Mouse (Mus musculus) MEL (cell line): ENCODE measurements around the gene Arhgap19. TPM values are rescaled to one million over a fixed set of nuclear protein-coding genes. Genes with fewer than 3 reads are reported as not detected.

Source experiments
- DNase-seq: peaks from one replicate; pipeline ENCODE4 v3.0.0; 2011; ENCODE audit warnings: low read depth, low spot score
- H3K27ac ChIP-seq: 2 replicates; pipeline ENCODE4 v1.5.1; 2012; ENCODE audit warnings: low read depth, mild to moderate bottlenecking, control low read depth, low read length, moderate library complexity; ENCODE audit not compliant: control insufficient read depth
- H3K27me3 ChIP-seq, 2 experiments: fragments of 150-350 bp in 1 of 2; sonication (generic) in 1 of 2; 2 replicates each; pipeline ENCODE4 v1.6.1; 2012; ENCODE audit warnings: low read length in 2 of 2, mild to moderate bottlenecking in 2 of 2, improper control_type of control experiment in 1 of 2, moderate library complexity in 1 of 2; ENCODE audit not compliant: insufficient read depth in 2 of 2, control insufficient read depth in 1 of 2
- H3K36me3 ChIP-seq, 2 experiments: 2 replicates each; pipeline ENCODE4 v1.6.1; 2012 to 2014; ENCODE audit warnings: low read length in 2 of 2, improper control_type of control experiment in 1 of 2, inconsistent platforms in 1 of 2, mild to moderate bottlenecking in 1 of 2; ENCODE audit not compliant: insufficient read depth in 2 of 2, control insufficient read depth in 1 of 2
- H3K4me1 ChIP-seq, 2 experiments: fragments of 150-350 bp in 1 of 2; sonication (generic) in 1 of 2; 2 replicates each; pipeline ENCODE4 v1.6.1; 2012; ENCODE audit warnings: low read length in 2 of 2, improper control_type of control experiment in 1 of 2, mild to moderate bottlenecking in 1 of 2; ENCODE audit not compliant: insufficient read depth in 2 of 2, control insufficient read depth in 1 of 2
- H3K4me3 ChIP-seq, 2 experiments: fragments of 150-350 bp in 1 of 2; sonication (generic) in 1 of 2; 2 replicates each; pipeline ENCODE4 v1.5.1; 2012; ENCODE audit warnings: low read depth in 2 of 2, low read length in 2 of 2, mild to moderate bottlenecking in 2 of 2, moderate library complexity in 2 of 2, control low read depth in 1 of 2, improper control_type of control experiment in 1 of 2; ENCODE audit not compliant: control insufficient read depth in 1 of 2, insufficient read depth in 1 of 2
- H3K79me2 ChIP-seq: 2 replicates; pipeline ENCODE4 v1.6.1; 2012; ENCODE audit warnings: mild to moderate bottlenecking, low read length, moderate library complexity; ENCODE audit not compliant: control insufficient read depth, poor library complexity, insufficient read depth
- H3K9ac ChIP-seq: 2 replicates; pipeline ENCODE4 v1.6.1; 2012; ENCODE audit warnings: low read depth, mild to moderate bottlenecking, control low read depth, low read length, moderate library complexity; ENCODE audit not compliant: control insufficient read depth, poor library complexity, severe bottlenecking
- H3K9me3 ChIP-seq: fragments of 150-350 bp; sonication (generic); replicated peaks from 2 replicates; pipeline ENCODE4 v1.6.1; 2012; ENCODE audit warnings: mild to moderate bottlenecking, low read length, improper control_type of control experiment, moderate library complexity; ENCODE audit not compliant: insufficient read depth
- CTCF ChIP-seq, 3 experiments: IDR thresholded peaks in 2 of 3; conservative IDR thresholded peaks in 1 of 3; 2 replicates each; pipeline ENCODE4 v1.5.1; 2011 to 2012; ENCODE audit warnings: low read length in 3 of 3, low read depth in 2 of 3, mild to moderate bottlenecking in 2 of 3, improper control_type of control experiment in 1 of 3, inconsistent platforms in 1 of 3, mixed read lengths in 1 of 3, moderate library complexity in 1 of 3; ENCODE audit not compliant: control insufficient read depth in 1 of 3, insufficient read depth in 1 of 3, poor library complexity in 1 of 3, severe bottlenecking in 1 of 3
- HCFC1 ChIP-seq: IDR thresholded peaks from 2 replicates; pipeline ENCODE4 v1.6.1; 2012; ENCODE audit warnings: low read depth, mild to moderate bottlenecking, inconsistent platforms, low read length, improper control_type of control experiment, moderate library complexity
- MAFK ChIP-seq: IDR thresholded peaks from 2 replicates; pipeline ENCODE4 v1.6.1; 2011; ENCODE audit warnings: low read depth, mild to moderate bottlenecking, low read length, improper control_type of control experiment, borderline replicate concordance
- MAX ChIP-seq: IDR thresholded peaks from 2 replicates; pipeline ENCODE4 v1.6.1; 2011; ENCODE audit warnings: low read length, improper control_type of control experiment
- MEF2A ChIP-seq: IDR thresholded peaks from 2 replicates; pipeline ENCODE4 v1.6.1; 2014; ENCODE audit warnings: low read depth, mild to moderate bottlenecking, inconsistent platforms, low read length, improper control_type of control experiment; ENCODE audit not compliant: poor library complexity, insufficient replicate concordance, severe bottlenecking; ENCODE audit errors: extremely low read depth
- MYB ChIP-seq: IDR thresholded peaks from 2 replicates; pipeline ENCODE4 v1.6.1; 2011; ENCODE audit warnings: mild to moderate bottlenecking, low read depth, low read length, improper control_type of control experiment
- RCOR1 ChIP-seq: IDR thresholded peaks from 2 replicates; pipeline ENCODE4 v1.6.1; 2012; ENCODE audit warnings: low read depth, mild to moderate bottlenecking, inconsistent platforms, low read length, improper control_type of control experiment
- SIN3A ChIP-seq: IDR thresholded peaks from 2 replicates; pipeline ENCODE4 v1.6.1; 2012; ENCODE audit warnings: low read length, improper control_type of control experiment, inconsistent platforms
- TAL1 ChIP-seq: IDR thresholded peaks from 2 replicates; pipeline ENCODE4 v1.6.1; 2012; ENCODE audit warnings: mild to moderate bottlenecking, inconsistent platforms, low read length, moderate library complexity, mixed read lengths
- TCF12 ChIP-seq: IDR thresholded peaks from 2 replicates; pipeline ENCODE4 v1.6.1; 2014; ENCODE audit warnings: low read depth, mild to moderate bottlenecking, inconsistent platforms, low read length, improper control_type of control experiment, moderate library complexity
- UBTF ChIP-seq: IDR thresholded peaks from 2 replicates; pipeline ENCODE4 v1.6.1; 2012; ENCODE audit warnings: low read depth, mild to moderate bottlenecking, inconsistent platforms, low read length, improper control_type of control experiment, moderate library complexity, borderline replicate concordance; ENCODE audit not compliant: insufficient read depth
- USF2 ChIP-seq, 2 experiments: IDR thresholded peaks; 2 replicates each; pipeline ENCODE4 v1.6.1; 2011 to 2012; ENCODE audit warnings: improper control_type of control experiment in 2 of 2, low read length in 2 of 2, borderline replicate concordance in 1 of 2, inconsistent platforms in 1 of 2, low read depth in 1 of 2, mild to moderate bottlenecking in 1 of 2; ENCODE audit not compliant: insufficient read depth in 1 of 2
- ZKSCAN1 ChIP-seq: IDR thresholded peaks from 2 replicates; pipeline ENCODE4 v1.6.1; 2012; ENCODE audit warnings: low read depth, mild to moderate bottlenecking, inconsistent platforms, low read length, improper control_type of control experiment, moderate library complexity
- ZMIZ1 ChIP-seq: IDR thresholded peaks from 2 replicates; pipeline ENCODE4 v1.6.1; 2012; ENCODE audit warnings: low read depth, mild to moderate bottlenecking, inconsistent platforms, low read length, improper control_type of control experiment, moderate library complexity
- polyA plus RNA-seq, 2 experiments: library from polyadenylated mRNA; stranded (reverse) in 1 of 2; unstranded in 1 of 2; fragments of >175 nt in 1 of 2; fragments of >200 nt in 1 of 2; gene quantifications; 2 replicates each; pipeline versions ENCODE4 v1.2.1 to v1.2.4; 2012; ENCODE audit warnings: low replicate concordance in 2 of 2, low read depth in 1 of 2; ENCODE audit not compliant: insufficient read length in 2 of 2, insufficient read depth in 1 of 2, missing spikeins in 1 of 2
- total RNA-seq: library from RNA; depleted of rRNA; stranded (reverse); fragments of 300-350 nt; gene quantifications from 2 replicates; pipeline ENCODE4 v1.2.3, GENCODE M21; 2012; rRNA removed

The Arhgap19 gene
- total and polyA plus RNA-seq, 3 experiments = 47.5 to 67.9 TPM; not detected in 1

DNA sequence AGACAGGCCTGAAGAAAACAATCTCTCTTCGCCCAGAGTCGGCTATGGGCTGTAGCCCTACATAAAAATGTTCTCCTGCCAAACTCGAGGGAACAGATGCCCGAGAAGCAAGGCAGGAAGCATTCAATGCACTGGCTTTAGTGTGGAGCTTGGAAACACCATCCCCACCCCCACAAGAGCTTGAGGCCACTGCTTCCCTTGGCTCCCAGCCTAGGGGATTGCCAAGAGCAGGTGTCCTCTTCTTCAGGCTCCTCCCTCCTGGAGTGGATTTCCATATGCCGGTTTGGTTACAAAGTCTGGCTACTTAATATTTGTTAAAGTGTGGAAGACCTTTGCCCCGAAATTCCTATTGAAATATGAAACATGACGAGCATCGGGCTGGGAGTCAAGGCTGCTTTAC lies 82.4 kb downstream of the Arhgap19 start:
- no peak overlapping the region for H3K4me3 ChIP-seq
- H3K27ac ChIP-seq = no peak overlapping the region
- H3K4me1 ChIP-seq = no peaks in the 10 kb centered on the region
- H3K79me2 ChIP-seq = no peaks in the 10 kb centered on the region
- H3K9me3 ChIP-seq = no peaks in the 10 kb centered on the region
- TF ChIP-seq MYB (no peak), HCFC1 (no peak), TCF12 (no peak), SIN3A (no peak), TAL1 (no peak), USF2 (IDR thresholded peaks at IDR 0.05; ENCODE audit: borderline replicate concordance in 1 of 2, insufficient read depth in 1 of 2, low read depth in 1 of 2, low read length in 2 of 2) (no peak), RCOR1 (no peak), UBTF (no peak), ZMIZ1 (no peak), CTCF (IDR thresholded peaks at IDR 0.05 in 2 of 3, conservative IDR thresholded peaks at IDR 0.05 in 1 of 3; ENCODE audit: control insufficient read depth in 1 of 3, insufficient read depth in 1 of 3, low read depth in 2 of 3, low read length in 3 of 3, poor library complexity in 1 of 3, severe bottlenecking in 1 of 3) (no peak), ZKSCAN1 (no peak), MAX (no peak), MEF2A (no peak), MAFK (no peak)
- no peak overlapping the region for H3K9ac ChIP-seq
- no peaks in the 10 kb centered on the region; a peak in 3 of 4 replicates for H3K27me3 ChIP-seq
- no peak for DNase-seq
- no peaks in the 10 kb centered on the region for H3K36me3 ChIP-seq

Other genes starting within 250 kb of the Arhgap19 start
- 17.4 and 19.3 TPM in 2 replicates for gene Gm340, start 219.7 kb downstream of the Arhgap19 start, total RNA-seq
- gene Gm340, start 219.7 kb downstream of the Arhgap19 start, polyA plus RNA-seq = 10 to 100 TPM; 11.0 to 38.9 TPM
- gene Slit1, start 58.4 kb downstream of the Arhgap19 start, total RNA-seq = 0.04 TPM in 1 of 2 replicates, not detected in the other
- under 1 TPM in 1 of 2 experiments, not detected in 1; 0.04 TPM for gene Slit1, start 58.4 kb downstream of the Arhgap19 start, polyA plus RNA-seq
- gene Frat1, start 27.9 kb upstream of the Arhgap19 start, total RNA-seq = 26.7 and 36.0 TPM in 2 replicates
- 10 to 100 TPM in 1 of 2 experiments, not detected in 1; 31.5 TPM for gene Frat1, start 27.9 kb upstream of the Arhgap19 start, polyA plus RNA-seq
- gene Frat2, start 46.1 kb upstream of the Arhgap19 start, total RNA-seq = 55.6 and 58.2 TPM in 2 replicates
- 100 to 1,000 TPM in 1 of 2 experiments, not detected in 1; 110 TPM for gene Frat2, start 46.1 kb upstream of the Arhgap19 start, polyA plus RNA-seq
- gene Rrp12, start 94.1 kb upstream of the Arhgap19 start, total RNA-seq = 93.8 and 106 TPM in 2 replicates
- gene Rrp12, start 94.1 kb upstream of the Arhgap19 start, polyA plus RNA-seq = 100 to 1,000 TPM in 1 of 2 experiments, 10 to 100 TPM in 1; 44.5 to 134 TPM
- gene Pgam1, start 109.9 kb upstream of the Arhgap19 start, total RNA-seq = 267 and 714 TPM in 2 replicates
- gene Pgam1, start 109.9 kb upstream of the Arhgap19 start, polyA plus RNA-seq = 100 to 1,000 TPM; 220 to 756 TPM
- 101 and 118 TPM in 2 replicates for gene Exosc1, start 131.4 kb upstream of the Arhgap19 start, total RNA-seq
- gene Exosc1, start 131.4 kb upstream of the Arhgap19 start, polyA plus RNA-seq = 100 to 1,000 TPM; 162 to 390 TPM
- gene Zdhhc16, start 131.4 kb upstream of the Arhgap19 start, total RNA-seq = 95.2 and 99.2 TPM in 2 replicates
- gene Zdhhc16, start 131.4 kb upstream of the Arhgap19 start, polyA plus RNA-seq = 100 to 1,000 TPM in 1 of 2 experiments, not detected in 1; 128 TPM
- 23.7 and 25.6 TPM in 2 replicates for gene Mms19, start 179.1 kb upstream of the Arhgap19 start, total RNA-seq
- gene Mms19, start 179.1 kb upstream of the Arhgap19 start, polyA plus RNA-seq = 10 to 100 TPM in 1 of 2 experiments, not detected in 1; 88.6 TPM
- 8.0 and 9.1 TPM in 2 replicates for gene Ubtd1, start 179.7 kb upstream of the Arhgap19 start, total RNA-seq
- 10 to 100 TPM in 1 of 2 experiments, not detected in 1; 15.5 TPM for gene Ubtd1, start 179.7 kb upstream of the Arhgap19 start, polyA plus RNA-seq
- gene Ankrd2, start 234.0 kb upstream of the Arhgap19 start, total RNA-seq = not detected in 2 replicates
- gene Ankrd2, start 234.0 kb upstream of the Arhgap19 start, polyA plus RNA-seq = not detected
- gene Hoga1, start 243.6 kb upstream of the Arhgap19 start, total RNA-seq = 0.31 TPM in 1 of 2 replicates, not detected in the other
- gene Hoga1, start 243.6 kb upstream of the Arhgap19 start, polyA plus RNA-seq = under 1 TPM in 1 of 2 experiments, not detected in 1; 0.38 TPM